Mouse (Mus musculus): ENCODE data around the gene Tsga10ip.
"Not testable (repeated sequence)": the region's sequence is repeated elsewhere in the genome, so short reads cannot be mapped to it uniquely, and the experiment has no call there.

Gene Tsga10ip

DNA sequence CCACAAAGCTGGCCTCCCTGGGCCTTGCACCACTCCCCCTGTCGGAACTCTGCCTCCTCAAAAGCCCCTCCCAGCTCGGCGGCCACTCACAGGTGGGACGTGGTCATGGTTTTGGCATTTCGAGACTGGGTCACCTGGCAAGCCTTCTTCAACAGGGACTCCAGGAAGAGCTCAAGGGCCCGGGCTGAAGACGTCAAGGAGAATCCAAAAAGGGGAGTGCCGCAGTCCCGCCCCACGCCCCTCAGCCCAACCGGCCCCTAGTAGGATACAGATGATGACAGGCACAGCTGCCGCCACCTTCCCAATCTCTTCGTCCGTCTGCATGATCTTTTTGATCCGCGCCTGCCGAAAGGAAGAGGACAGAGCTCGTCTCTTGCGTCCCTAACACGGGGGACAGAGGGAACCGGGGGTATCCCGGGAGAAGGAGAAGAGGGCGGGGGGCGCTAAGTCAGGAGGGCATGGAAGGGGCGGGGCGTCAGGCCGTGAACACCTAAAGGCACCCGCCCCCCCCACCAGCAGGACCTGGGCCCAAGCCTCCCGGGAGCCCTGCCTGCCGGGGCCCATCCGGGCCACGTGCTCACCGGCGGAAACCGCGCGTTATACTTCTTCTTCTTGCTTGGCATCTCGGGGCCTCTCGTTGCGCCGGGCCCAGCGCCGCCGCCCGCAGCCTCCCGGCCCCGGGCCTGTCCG lies 21.9 kb upstream of the Tsga10ip start:
- DNase-seq (ENCODE audit: low read depth), result peak; percentile 71

DNA sequence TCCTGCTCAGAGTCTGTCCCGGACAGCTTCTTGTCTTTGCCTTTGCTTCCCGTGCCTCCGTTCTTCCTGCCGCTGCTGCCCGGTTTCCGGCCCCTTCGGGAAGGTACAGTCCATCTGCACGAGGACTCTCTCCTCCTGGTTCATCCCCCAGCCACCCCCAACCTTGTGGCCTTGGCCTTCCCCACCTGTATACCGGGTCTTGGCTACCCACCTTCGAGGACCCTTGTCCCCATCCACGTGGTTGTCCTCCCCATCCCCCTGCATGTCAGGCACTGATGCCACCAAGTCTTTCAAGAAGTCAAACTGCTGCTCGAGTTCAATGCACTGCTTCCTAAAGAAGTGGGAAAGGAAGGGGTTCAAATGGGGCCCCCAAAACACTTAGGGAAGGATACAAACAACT lies 21.2 kb upstream of the Tsga10ip start:
- DNase-seq (ENCODE audit: low read depth), result no peak

DNA sequence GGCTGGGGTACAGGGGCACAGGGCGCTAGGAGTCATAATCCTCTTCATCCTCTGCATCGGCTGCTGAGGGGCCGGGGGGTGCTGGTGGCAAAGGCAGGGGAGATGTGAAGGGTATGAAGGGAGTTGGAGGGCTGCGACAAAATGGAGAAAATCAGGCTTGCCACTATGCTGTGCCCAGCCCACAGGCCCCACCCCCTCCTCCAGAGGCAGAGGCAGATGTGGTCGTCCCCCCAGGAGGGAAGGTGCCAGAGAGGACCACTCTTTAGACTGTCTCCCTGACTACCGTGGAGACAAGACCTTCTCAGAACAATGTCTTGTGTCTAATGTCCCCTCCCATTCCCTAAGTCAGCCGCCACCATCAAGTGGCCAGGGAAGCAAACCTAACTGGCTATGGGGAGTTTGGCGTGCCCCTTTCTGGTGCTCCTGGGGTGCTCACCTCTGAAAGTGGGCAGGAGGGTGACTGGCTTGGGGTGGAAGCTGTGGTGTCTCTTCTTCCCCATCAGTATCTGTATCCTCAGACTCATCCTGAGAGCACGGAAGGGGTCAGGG lies 20.6 kb upstream of the Tsga10ip start:
- DNase-seq (ENCODE audit: low read depth), result no peak

DNA sequence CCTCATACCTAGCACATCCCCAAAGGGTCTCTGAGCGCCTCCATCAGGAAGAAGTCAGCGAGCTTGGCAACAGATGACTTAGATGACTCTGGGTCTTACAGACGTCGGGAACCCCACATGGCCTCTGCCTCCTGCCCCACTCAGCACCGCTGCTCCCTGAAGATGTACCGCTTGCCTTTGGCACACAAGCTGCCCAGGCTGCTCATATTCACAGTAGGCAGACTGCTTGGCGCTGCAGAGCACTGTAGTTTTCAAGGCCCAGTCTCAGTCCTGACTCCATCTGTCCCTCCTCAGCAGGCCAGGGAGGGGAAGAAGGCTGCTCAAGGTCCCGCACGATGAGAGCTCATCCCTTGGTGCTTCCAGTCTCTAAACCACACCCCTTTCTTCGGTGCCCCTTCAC lies 19.9 kb upstream of the Tsga10ip start:
- DNase-seq (ENCODE audit: low read depth), result no peak

DNA sequence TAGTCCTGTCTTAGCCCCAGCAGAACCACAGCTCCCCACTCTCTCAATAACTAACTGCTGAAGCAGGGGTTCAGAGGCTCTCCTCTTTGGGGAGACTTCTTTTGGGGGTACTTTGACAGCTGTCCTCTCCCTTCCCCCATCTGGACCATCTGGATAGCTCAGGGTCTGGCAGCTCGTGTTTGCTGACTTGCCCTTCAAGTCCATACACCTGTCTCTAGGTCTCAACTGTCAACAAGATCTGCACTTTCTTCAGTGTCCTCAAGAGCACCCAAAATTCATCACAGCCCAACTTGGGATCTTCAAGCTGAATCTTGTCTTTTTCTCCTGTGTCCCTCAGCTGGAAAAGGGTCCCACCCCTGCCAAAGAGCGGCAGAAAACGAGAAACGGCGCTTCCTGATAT lies 19.5 kb upstream of the Tsga10ip start:
- no peak for DNase-seq (ENCODE audit: low read depth)

DNA sequence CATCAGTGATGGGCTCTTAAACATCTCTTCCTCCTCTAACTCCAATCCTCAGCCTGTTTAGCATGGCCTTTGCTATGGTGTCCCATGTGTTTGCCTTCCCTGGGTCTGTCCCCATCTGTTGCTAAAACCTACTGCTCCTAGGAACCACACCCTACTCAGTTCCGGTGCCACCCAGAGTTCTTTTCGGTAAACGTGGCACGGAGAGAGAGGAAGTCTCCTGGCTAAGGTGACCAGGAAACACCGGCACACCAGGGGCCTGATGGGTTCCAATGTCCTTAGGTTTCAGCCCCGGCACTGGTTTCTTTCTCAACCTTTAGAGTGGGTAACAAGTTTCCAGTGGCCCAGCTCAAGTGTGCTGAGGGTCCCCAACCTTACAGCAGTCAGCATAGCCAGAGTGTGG lies 18.3 kb upstream of the Tsga10ip start:
- DNase-seq (ENCODE audit: low read depth), result no peak

DNA sequence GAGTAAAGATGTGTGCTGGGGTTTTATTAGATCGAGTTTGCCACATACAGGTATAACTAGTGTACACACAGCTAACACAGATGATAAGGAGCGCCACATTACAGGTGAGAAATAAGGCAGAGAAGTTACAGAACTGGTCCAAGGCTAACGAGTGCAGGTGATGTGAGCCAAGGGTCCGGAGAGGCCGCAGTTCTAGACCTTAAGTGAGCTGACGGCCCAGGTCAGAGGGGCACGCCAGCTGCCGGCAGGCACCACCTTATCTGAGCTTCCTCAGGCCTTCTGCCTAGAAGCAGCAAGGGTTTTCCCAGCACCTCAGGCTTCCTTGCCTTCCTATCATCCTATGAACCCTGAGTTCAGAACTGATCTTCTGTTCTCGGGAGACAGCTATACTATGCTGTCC lies 17.3 kb upstream of the Tsga10ip start:
- DNase-seq (ENCODE audit: low read depth), result no peak

DNA sequence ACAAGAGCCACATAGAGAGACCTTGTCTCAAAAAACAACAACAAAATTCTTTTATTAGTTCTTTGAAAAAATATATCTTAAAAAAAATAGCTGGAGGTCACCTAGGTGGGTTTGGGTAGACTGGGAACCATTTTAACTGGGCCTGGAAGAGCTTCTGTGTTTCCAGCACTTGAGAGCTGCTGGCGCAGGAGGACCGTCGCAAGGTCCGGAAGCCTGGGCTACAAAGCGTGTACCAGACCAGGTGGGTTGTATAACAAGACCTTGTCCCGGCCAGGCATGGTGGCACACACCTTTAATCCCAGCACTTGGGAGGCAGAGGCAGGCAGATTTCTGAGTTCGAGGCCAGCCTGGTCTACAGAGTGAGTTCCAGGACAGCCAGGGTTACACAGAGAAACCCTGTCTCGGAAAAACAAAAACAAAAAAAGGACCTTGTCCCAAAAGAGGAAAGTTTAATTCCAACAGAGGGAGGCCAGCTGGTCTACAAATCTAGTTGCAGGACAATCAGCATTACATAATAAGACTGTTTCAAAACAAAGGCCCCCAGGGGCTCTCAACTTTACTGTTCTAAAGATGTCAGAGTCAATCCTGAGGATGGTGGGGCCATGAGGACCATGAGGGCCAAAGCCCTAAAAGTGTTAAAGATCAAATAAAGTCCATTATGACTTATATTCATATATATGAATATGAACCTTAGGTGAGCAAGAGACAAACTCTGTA lies 16.6 kb upstream of the Tsga10ip start:
- DNase-seq (ENCODE audit: low read depth), result no peak

DNA sequence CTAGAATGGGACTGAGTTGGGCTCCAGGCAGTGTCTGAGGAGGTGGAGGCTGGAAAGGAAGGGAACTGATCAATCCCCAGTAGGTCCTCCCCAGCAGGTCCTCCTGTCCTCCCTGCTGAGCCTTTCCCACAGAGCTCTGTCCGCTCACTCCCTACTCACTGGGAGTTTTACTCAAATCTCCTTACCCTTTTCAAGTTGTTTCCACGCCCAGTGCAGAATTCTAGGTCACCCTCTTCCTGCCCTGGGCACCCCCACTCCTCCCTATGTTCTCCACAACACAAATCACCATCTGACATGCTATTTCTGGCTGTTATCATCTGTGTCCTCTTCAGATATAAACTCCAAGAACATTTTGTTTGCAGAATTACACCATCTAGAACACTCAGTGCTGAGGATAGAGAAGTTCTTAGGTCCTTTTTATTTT lies 12.2 kb upstream of the Tsga10ip start:
- DNase-seq (ENCODE audit: low read depth), result no peak

DNA sequence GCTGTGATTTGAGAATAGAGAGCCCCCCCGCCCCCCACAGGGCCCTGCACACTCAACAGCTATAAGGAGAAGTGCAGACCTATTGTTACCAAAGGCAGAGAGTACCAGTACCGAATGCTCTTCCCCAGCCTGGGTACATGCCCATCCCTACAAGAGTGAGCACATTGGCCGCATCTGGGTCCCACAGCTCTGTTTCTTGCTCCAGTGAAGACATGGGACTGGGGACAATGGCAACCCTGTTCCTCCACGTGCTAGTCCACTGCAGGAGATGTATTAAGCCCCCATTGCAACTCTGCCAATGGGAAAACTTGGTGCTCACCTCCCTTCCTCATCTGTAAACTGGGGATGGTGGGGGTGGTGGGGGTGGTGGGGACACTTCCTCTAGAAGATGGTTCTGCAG lies 11.5 kb upstream of the Tsga10ip start:
- DNase-seq (ENCODE audit: low read depth), result no peak

DNA sequence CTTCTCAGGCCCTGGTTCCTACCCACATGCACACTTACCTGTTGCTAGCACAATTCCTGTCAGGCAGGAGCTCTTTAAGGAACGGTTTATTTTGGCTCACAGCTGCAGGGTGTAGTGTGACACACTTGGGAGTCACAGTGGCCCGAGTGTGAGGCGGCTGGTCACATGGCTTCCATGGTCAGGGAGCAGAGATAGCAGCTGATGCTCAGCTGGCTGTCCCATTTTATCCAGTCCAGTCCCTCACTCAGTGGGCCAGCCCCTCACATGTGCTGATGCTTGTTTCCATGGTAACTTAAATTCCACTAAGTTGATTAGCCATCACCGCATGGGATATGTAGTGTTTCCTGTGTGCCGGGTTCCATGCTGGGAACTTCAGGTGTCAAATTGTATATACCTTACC lies 9.6 kb upstream of the Tsga10ip start:
- no peak for DNase-seq (ENCODE audit: low read depth)

DNA sequence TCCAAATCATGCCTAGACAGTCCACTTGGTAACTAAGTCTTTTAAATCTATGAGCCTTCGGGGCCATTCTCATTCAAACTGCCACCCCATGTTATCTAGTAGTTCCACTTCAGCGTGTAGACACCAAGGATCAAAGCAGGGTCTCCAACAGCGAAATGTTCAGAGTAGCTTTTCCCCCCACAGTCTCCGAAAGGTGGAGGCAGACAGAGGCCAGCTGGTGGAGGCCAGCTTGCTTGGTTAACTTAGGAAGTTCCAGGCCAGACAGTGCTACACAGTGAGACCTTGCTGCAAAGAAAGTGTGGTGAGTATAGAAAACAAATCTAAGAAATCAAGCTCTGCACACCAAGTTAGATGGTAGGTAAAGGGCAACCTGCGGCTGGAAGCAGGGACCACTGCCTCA lies 8.3 kb upstream of the Tsga10ip start:
- DNase-seq (ENCODE audit: low read depth), result no peak

DNA sequence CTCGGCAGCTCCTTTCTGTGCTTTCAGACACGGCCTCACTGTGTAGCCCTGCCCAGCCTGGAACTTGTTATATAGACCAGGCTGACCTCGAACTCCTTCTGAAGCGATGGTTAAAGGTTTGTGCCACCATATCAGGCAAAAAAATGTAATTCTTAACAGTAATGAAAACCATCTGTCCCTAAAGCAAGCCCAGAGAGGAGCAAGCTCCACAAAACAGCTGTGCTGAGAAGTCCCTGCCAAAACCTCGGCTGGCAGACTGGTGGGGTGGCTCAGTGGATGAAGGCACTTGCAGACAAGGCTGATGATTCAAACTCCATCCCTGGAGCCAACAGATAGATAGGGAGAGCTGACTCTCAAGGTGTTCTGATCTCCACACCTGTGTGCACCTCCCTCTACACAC lies 6.7 kb upstream of the Tsga10ip start:
- no peak for DNase-seq (ENCODE audit: low read depth)

DNA sequence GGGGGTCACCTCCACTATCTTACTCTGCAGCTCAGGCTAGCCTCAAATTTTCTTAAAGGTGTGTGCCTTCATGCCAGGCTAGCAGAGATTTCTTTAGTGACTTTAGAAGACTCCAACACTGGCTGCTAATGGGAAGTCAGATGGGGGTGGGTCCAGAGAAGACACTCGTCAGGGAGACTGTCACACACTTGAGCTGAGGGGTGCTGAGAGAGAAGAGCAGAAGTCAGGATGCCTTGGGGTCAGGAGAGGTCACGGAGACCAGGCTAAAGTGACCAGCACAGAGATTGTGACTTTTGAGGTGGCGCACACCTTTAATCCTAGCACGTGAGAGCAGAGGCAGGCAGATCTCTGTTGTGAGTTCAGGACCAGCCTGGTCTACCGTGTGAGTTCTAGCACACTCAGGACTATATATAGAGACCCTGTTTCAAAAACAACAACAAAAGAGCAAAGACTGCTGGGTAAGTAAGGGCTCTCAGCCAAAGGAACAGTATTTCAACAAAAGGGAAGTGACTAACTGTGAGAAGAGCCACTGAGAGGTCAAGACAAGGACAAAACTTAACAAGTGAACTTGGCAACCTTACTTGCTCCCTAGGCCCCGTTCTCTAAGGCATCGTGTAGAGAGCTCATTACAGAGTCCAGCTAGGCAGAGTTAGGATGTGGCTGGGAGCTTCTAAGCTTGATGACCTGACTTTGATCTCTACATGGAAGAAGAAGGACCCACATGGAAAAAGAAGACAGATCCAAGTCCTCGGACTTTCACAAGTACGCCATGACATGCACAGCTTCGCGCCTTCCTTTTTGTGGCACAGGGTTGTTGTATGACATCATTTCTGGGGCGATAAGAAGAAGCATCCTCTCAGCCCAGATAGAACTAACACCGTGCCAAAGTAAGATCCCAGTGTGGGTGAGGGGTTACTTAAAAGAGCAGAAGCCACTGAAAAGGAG lies 6.0 kb upstream of the Tsga10ip start:
- peak; percentile 76 for DNase-seq (ENCODE audit: low read depth)

DNA sequence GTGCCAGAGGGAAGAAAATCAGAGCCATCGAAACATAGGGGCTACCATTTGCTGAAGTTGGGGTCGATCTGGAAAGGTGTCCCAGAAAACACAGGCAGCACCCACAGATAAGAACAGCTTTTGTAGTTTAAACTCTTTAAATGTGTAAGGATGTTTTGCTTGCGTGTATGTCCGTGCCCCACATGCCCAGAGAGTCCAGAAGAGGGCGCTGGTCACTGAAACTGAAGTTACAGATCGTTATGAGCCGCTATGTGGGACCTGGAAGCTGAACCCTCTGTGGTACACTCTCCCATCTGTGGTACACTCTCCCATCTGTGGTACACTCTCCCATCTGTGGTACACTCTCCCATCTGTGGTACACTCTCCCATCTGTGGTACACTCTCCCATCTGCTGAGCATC lies 4.8 kb upstream of the Tsga10ip start:
- DNase-seq (ENCODE audit: low read depth), result peak; percentile 59

DNA sequence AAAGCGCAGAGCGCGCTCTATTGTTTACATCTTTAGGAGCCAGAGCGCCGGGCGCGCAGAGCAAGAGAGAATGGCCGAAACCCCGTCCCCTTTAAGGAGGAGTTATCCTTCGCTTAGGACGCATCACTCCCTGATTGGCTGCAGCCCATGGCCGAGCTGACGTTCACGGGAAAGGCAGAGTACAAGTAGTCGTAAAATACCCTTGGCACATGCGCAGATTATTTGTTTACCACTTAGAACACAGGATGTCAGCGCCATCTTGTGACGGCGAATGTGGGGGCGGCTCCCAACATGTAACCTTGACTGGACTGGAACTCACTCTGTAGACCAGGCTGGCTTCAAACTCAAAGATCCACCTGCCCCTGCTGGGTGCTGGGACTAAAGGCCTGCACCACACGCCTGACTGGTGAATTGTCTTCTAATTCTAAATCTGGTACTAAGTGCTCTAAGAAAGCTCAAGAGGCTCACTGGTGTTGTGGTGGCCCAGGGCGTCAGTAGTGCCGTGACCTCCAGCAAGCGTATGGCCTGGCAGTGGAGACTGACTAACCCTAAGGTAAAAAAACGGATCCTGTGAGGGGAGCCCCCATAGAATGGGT lies 4.3 kb upstream of the Tsga10ip start:
- DNase-seq (ENCODE audit: low read depth), result not testable (repeated sequence)

DNA sequence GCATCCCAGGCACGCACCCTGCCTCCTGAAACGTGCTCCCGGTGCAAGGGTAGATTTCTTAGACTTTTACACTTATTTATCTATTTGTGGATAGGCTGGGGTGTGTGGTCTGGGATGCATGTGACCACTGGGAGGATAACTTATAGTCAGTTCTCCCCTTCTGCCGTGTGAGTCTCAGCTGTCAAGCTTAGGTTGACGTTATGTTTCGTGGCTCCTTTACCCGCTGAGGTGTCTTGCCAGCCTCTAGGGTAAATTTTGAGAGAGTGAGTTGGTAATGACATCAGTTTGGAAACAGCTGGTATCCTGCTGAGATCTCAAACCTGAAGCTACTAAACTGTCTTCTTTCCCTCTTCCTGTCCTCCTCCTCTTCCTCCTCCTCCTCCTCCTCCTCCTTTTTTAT lies 3.6 kb upstream of the Tsga10ip start:
- no peak for DNase-seq (ENCODE audit: low read depth)

DNA sequence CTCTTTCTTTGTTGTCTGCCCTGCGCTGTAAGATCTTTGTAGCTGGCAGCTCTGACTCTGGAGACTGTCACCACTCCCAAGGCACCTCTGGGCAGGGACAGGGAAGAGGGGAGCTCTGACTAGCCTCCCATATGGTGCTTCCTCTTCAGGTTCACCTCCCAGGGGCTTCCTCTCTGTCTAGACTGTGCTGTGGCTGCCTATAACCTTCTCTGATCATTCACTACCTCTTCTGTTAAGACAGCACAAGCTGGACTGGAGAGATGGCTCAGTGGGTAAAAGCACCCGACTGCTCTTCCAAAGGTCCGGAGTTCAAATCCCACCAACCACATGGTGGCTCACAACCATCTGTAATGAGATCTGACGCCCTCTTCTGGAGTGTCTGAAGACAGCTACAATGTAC lies 1.3 kb downstream of the Tsga10ip start:
- not testable (repeated sequence) for DNase-seq (ENCODE audit: low read depth)

DNA sequence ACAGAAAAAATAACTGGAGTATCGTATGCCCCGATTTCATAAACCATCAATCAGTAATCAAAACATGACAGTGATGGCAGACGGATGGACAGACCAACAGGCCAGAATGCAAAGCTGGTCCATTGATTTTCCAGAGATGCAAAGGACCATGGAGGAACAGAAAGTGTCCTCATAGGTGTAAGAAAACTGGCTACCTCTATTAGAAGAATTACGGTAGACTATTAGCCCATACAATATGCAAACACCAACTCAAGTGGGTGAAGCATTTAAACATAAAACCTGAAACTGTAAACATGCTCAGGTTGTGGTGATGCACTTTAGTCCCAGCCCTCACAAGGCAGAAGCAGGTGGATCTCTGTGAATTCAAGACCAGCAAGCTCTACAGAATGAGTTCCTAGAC lies 7.0 kb downstream of the Tsga10ip start:
- no peak for DNase-seq (ENCODE audit: low read depth)

DNA sequence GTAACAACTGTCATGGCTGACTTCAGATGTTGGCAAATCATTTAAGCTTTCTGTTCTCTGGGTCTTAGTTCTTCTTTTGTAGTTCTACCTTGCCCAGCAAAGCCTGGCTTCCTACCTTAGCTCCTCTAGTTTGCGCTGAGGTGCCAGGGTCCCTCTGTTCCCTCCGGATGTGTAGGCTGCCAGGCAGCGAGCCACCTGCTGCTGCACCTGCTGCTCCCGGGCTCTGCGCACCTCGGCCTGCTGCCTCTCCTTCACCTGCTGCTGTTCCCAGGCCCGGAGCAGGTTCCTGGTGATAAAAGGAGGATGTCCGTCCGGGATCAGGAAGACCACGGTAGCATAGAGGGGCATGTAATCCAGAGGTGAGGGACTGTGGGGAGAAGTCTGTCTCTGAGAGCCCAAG lies 8.2 kb downstream of the Tsga10ip start:
- no peak for DNase-seq (ENCODE audit: low read depth)

DNA sequence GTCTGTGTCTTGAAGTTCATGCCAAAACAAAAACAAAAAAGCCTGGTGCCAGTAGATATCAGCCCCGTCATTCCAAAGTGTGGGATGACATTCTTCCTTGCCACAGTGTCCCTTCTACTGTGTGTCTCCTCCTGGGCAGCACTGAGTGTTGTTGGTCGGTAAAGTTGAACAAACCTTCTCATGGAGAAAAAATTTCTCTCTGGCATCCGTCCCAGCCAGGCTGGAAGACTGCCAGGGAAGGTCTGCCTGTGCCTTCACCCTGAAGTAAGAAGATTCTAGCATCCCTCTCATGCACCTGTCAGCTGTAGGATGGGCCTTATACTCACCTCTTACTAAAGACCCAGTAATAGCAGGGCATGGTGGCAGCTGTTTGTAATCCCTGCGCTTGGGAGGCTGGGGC lies 9.4 kb downstream of the Tsga10ip start:
- DNase-seq (ENCODE audit: low read depth), result no peak

DNA sequence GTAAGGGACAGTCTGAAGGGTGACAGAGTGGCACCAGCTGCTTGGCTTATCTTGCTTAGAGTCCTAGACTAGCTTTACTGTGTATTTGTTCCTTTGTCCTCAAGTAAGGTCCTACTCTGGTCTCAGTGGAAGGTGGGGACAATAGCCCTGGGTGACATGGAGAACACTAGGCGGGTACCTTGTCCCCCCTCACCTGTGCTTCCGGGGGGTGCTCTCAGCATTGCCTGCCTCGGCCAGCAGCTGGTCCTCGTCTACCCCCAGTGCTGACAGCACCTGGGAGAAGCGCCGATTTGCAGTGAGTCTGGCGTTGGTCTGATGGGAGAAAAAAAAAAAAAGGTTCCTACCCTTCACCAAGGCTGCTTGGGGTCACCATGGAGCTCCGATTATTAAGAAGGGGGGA lies 11.9 kb downstream of the Tsga10ip start:
- no peak for DNase-seq (ENCODE audit: low read depth)
